Mouse (Mus musculus) heart, postnatal 10 days (tissue): ENCODE data around the gene Myl12a. TPM values are rescaled to one million over a fixed set of nuclear protein-coding genes. Genes with fewer than 3 reads are reported as not detected.
"Not testable (repeated sequence)": the region's sequence is repeated elsewhere in the genome, so short reads cannot be mapped to it uniquely, and the experiment has no call there.

ENCODE experiments used
- DNase-seq, 2 experiments: peaks; one replicate each; pipeline ENCODE4 v3.0.0; 2021
- intact Hi-C: fragments of 180-260 bp; cut with DNase I; formaldehyde crosslinking; loops from one replicate; pipeline ENCODE4 v1.15.1; 2025
- total RNA-seq, 2 experiments: library from RNA; stranded (reverse); gene quantifications; 2 replicates each; pipeline ENCODE4 v1.2.3; 2021

Myl12a gene
- total RNA-seq, 2 experiments from 2014 or later, result 846 to 935 TPM

DNA sequence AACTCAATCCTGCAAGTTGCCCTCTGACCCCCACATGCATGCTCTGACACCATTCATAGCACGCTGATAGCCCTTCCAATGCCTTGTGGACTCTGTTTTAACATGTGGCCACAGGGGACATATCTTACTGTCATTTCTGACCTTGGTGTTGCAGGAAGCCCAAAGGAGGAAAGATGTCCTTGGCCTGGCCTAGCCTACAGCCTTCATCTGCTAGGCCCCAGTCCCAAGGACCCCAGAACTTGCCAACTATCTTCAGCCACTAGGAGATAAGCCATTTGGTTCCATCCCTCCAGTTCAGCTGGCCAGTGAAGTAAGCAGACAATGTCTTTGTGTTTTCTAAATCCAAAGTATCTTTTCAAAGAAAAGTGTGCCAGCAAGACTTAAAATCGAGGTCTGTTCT lies 37.4 kb downstream of the Myl12a start:
- intact Hi-C loops, result loop anchor here (5.0 kb wide), 1 partner anchor 228 kb away; no protein-coding TSS in a partner anchor
- DNase-seq, result no peak

- DNase-seq, result peak; percentile 96 to 99
- intact Hi-C loops, result not testable (repeated sequence)
These were observed 39.1 kb downstream of the Myl12a start for GRCm38 (mm10) chr17:70963546-70963945.

GRCm38 (mm10) chr17:70951266-70951665 lies 51.4 kb downstream of the Myl12a start:
- no peak for DNase-seq
- intact Hi-C loops, result no loop called here

- intact Hi-C loops, result no loop called here
- no peak for DNase-seq
These were observed 53.5 kb downstream of the Myl12a start for GRCm38 (mm10) chr17:70949171-70949570.

DNA sequence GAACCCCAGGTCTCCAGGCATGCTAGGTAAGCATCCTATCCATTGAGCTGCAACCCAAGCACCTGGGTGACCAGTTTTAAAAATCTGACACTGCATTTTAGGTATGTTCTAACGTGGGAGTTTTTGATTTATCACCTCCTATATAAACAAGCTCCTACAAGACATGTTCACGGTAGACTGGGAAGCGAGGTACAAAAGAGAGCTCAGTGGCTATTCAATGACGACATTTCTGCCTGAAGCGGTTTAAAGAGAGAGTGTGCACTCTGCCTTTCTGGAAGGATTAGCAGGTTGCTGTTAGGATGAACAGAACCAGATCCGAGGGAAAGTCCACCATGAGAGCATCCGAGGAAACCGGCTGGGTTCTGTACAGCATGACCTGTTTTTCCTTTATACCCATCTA lies 54.0 kb downstream of the Myl12a start:
- no peak for DNase-seq
- intact Hi-C loops, result no loop called here

- no peak for DNase-seq
- intact Hi-C loops, result no loop called here
These were observed 58.9 kb downstream of the Myl12a start for GRCm38 (mm10) chr17:70943779-70944178.

Other genes starting within 250 kb of the Myl12a start
- 10 to 100 TPM; 11.1 TPM for gene Tgif1, start 149.3 kb downstream of the Myl12a start, total RNA-seq
- 1,000 to 10,000 TPM; 1,058 to 1,064 TPM for gene Myom1, start 245 bp downstream of the Myl12a start, total RNA-seq
- 10 to 100 TPM; 11.9 to 14.4 TPM for gene Lpin2, start 179.7 kb upstream of the Myl12a start, total RNA-seq